ENCODE assay signal across 8 mouse cellular contexts in genomic region chr3:96904851-96905541, GRCm38 (mm10). TPM values are rescaled to one million over a fixed set of nuclear protein-coding genes. Genes with fewer than 3 reads are reported as not detected.
DNase-seq lines count a peak whose midpoint lies in the region; ATAC-seq and TF ChIP-seq lines count a peak whose summit lies in the region.

Gene Gpr89 (minus strand): TSS chr3:96905346.

- intact Hi-C loops in heart, postnatal 25 days (cut with DNase I) = no loop called here

- peak; percentile 70; the same call in 1 of the 2 replicates for TF ChIP-seq POLR2A in lung, adult 2 months (IDR thresholded peaks at IDR 0.05; ENCODE audit: borderline replicate concordance, extremely low read depth, low read depth, low read length)

- no peaks in the 10 kb centered on the region for H3K4me1 ChIP-seq in ES-E14 (ENCODE audit: control insufficient read depth in 2 of 2, insufficient read depth in 2 of 2, low read length in 2 of 2, poor library complexity in 1 of 2)
- peaks cover 16% of the 10 kb centered on the region for H3K4me1 ChIP-seq in forebrain, embryonic 15.5 days
- H3K4me1 ChIP-seq in lung, adult 2 months (ENCODE audit: control insufficient read depth, insufficient read depth, low read length) = no peaks in the 10 kb centered on the region; the same call in 1 of the 2 replicates

- WGBS in forebrain, embryonic 15.5 days = under 1% methylated on average over 40 of the region's 40 CpGs
- under 1% methylated on average over 40 of the region's 40 CpGs for WGBS in lung, adult 2 months

- H3K27ac ChIP-seq in ES-E14 (ENCODE audit: insufficient read depth, low read depth, low read length, poor library complexity, severe bottlenecking) = no peak within 1 kb of the TSS; the same call in 1 of the 2 replicates
- H3K27ac ChIP-seq in forebrain, embryonic 15.5 days (replicated peaks) = peak within 1 kb of the TSS; percentile 49

- peak; percentile 85 for DNase-seq in ES-E14 (ENCODE audit: low read depth, low spot score)
- DNase-seq in cerebellum, adult 11-12 months = peak; percentile 95
- peak; percentile 84 for DNase-seq in heart, postnatal 25 days (ENCODE audit: low spot score)
- DNase-seq in layer of hippocampus, adult 18-20 months (ENCODE audit: low spot score in 2 of 2) = peak; percentile 94 to 97
- DNase-seq in lung, adult 2 months = peak; percentile 95
- peak; percentile 86 to 89 for DNase-seq in thymus, adult 18-20 months

- no peak for TF ChIP-seq CTCF in lung, adult 2 months (IDR thresholded peaks at IDR 0.05; ENCODE audit: insufficient read depth, low read length)

- in situ Hi-C loops in ES-E14 (cut with MboI; ENCODE audit: low sequenced_read_pairs in 2 of 2, unreplicated experiment in 2 of 2) = no loop called here

- H3K27me3 ChIP-seq in forebrain, embryonic 15.5 days = no peaks in the 10 kb centered on the region

- no peaks in the 10 kb centered on the region for H3K36me3 ChIP-seq in ES-E14 (ENCODE audit: control insufficient read depth, insufficient read depth, low read length, poor library complexity, severe bottlenecking)
- H3K36me3 ChIP-seq in forebrain, embryonic 15.5 days = no peaks in the 10 kb centered on the region

- H3K4me3 ChIP-seq in ES-E14 (ENCODE audit: insufficient read depth in 1 of 2, low read depth in 1 of 2, low read length in 2 of 2, poor library complexity in 1 of 2, severe bottlenecking in 1 of 2) = peak within 1 kb of the TSS; percentile 89 to 98
- peak within 1 kb of the TSS; percentile 97 for H3K4me3 ChIP-seq in forebrain, embryonic 15.5 days
- peak within 1 kb of the TSS; percentile 76 for H3K4me3 ChIP-seq in lung, adult 2 months (replicated peaks; ENCODE audit: extremely low read depth, low read depth, low read length)

- H3K9ac ChIP-seq in ES-E14 (ENCODE audit: insufficient read depth, low read depth, low read length, poor library complexity, severe bottlenecking) = peak within 1 kb of the TSS; percentile 90
- peak within 1 kb of the TSS; percentile 95 for H3K9ac ChIP-seq in forebrain, embryonic 15.5 days (replicated peaks)

- H3K9me3 ChIP-seq in ES-E14 (ENCODE audit: control insufficient read depth, insufficient read depth, low read depth, low read length) = no peaks in the 10 kb centered on the region
- no peaks in the 10 kb centered on the region for H3K9me3 ChIP-seq in forebrain, embryonic 15.5 days

- peak within 1 kb of the TSS; percentile 83 for H3K4me2 ChIP-seq in forebrain, embryonic 15.5 days (replicated peaks)

- peak; percentile 97 for ATAC-seq in forebrain, embryonic 15.5 days (replicated peaks)
- ATAC-seq in neutrophil, adult 5-6 weeks (ENCODE audit: extremely low read depth, insufficient number of reproducible peaks, low FRiP score, poor library complexity, severe bottlenecking) = peak; percentile 97

TF ChIP-seq in ES-E14, 5 proteins besides CTCF, POLR2A, EP300 and RAD21:
- TF ChIP-seq HCFC1 (IDR thresholded peaks at IDR 0.05; ENCODE audit: borderline replicate concordance, insufficient read depth, low read length) = peak; percentile 65; the same call in 1 of the 2 replicates
- TF ChIP-seq ZC3H11A (IDR thresholded peaks at IDR 0.05; ENCODE audit: borderline replicate concordance, low read depth, low read length) = 0 out of 2 replicates have a peak, but pooled peaks have one; percentile 7
- 0 out of 2 replicates have a peak, but pooled peaks have one; percentile 9 for TF ChIP-seq MAFK (IDR thresholded peaks at IDR 0.05; ENCODE audit: insufficient read depth, low read depth, low read length)
- 0 out of 2 replicates have a peak, but pooled peaks have one; percentile 23 for TF ChIP-seq CHD2 (IDR thresholded peaks at IDR 0.05; ENCODE audit: low read depth, low read length)
- no peak for TF ChIP-seq ZNF384 (IDR thresholded peaks at IDR 0.05; ENCODE audit: low read depth, low read length)

RNA-seq across cellular contexts. Expression of gene Gpr89, which starts in this region (rescaled TPM):
- 40.5 and 42.3 TPM in 2 replicates for total RNA-seq in ES-E14 (2012; rRNA removed)
- 36.3 and 37.7 TPM in 2 replicates for polyA plus RNA-seq in forebrain, embryonic 15.5 days (2015; fragmentation: Nextera tagmentation; extraction: Ambion mirVana)
- total RNA-seq in heart, postnatal 25 days (2021) = 10 to 100 TPM; 19.9 to 21.5 TPM
- 10 to 100 TPM; 42.7 to 43.4 TPM for total RNA-seq in layer of hippocampus, adult 18-20 months (2021)
- 8.7 and 15.1 TPM in 2 replicates for polyA plus RNA-seq in lung, adult 2 months (2012; rRNA removed)
- total RNA-seq in neutrophil, adult 5-6 weeks (2017) = 6.5 and 7.7 TPM in 2 replicates
